In genomic region chr5:34321236-34321635, GRCm38 (mm10) we compare ENCODE assay signal across 30 mouse cellular contexts. TPM values are rescaled to one million over a fixed set of nuclear protein-coding genes. Genes with fewer than 3 reads are reported as not detected.
DNase-seq lines count a peak whose midpoint lies in the region; ATAC-seq and TF ChIP-seq lines count a peak whose summit lies in the region.
"Had no signal": no experiment of that assay in that cellular context is flagged by ENCODE, and none has a peak within 500 bp of the region (broad histone marks: within the 10 kb centered on the region; RNA-seq: fewer than 3 reads in every experiment).

No protein-coding gene starts in this region.

- ATAC-seq in hindbrain, embryonic 12.5 days (ENCODE audit: low FRiP score), result no peak
- ATAC-seq: CD4-positive, CD25-positive, alpha-beta regulatory T cell, adult 4 months; forebrain, embryonic 14.5 days; forebrain, postnatal 0 days; hindbrain, embryonic 16.5 days had no signal

- H3K36me3 ChIP-seq in thymus, adult 2 months (ENCODE audit: control insufficient read depth, insufficient read depth, low read length), result no peaks in the 10 kb centered on the region
- H3K36me3 ChIP-seq in hindbrain, embryonic 12.5 days, result no peaks in the 10 kb centered on the region
- H3K36me3 ChIP-seq: embryonic facial prominence, embryonic 12.5 days; embryonic facial prominence, embryonic 15.5 days; hindbrain, embryonic 13.5 days had no signal

- peak; percentile 40 for DNase-seq in thymus, adult 2 months
- peak; percentile 13 to 22 for DNase-seq in thymus, postnatal 10 days (ENCODE audit: low spot score in 2 of 2)
- DNase-seq in thymus, postnatal 36 days, result peak; percentile 37 to 59
- DNase-seq in layer of hippocampus, adult 18-20 months (ENCODE audit: low spot score in 2 of 2), result no peak
- DNase-seq in gastrocnemius, adult 18-20 months (ENCODE audit: low spot score), result no peak
- DNase-seq: adrenal gland, adult 2 months; adrenal gland, postnatal 14 days; cerebellum, adult 11 months; cerebellum, adult 2 months; cerebellum, adult 9-11 months; cerebellum, postnatal 25 days; forebrain, postnatal 0 days; gastrocnemius, postnatal 25 days had no signal

- TF ChIP-seq POLR2A in thymus, adult 2 months (IDR thresholded peaks at IDR 0.05; ENCODE audit: control insufficient read depth, extremely low read depth, insufficient read depth, low read length, poor library complexity), result no peak

- no peak overlapping the region for H3K9ac ChIP-seq in hindbrain, embryonic 12.5 days
- H3K9ac ChIP-seq: embryonic facial prominence, embryonic 12.5 days; embryonic facial prominence, embryonic 15.5 days; forebrain, postnatal 0 days; hindbrain, embryonic 13.5 days had no signal

- no peaks in the 10 kb centered on the region for H3K9me3 ChIP-seq in hindbrain, embryonic 12.5 days (replicated peaks)
- H3K9me3 ChIP-seq: embryonic facial prominence, embryonic 12.5 days; embryonic facial prominence, embryonic 15.5 days; hindbrain, embryonic 13.5 days had no signal

- H3K27me3 ChIP-seq in thymus, adult 2 months (ENCODE audit: control insufficient read depth, insufficient read depth, low read length), result no peaks in the 10 kb centered on the region
- H3K27me3 ChIP-seq in hindbrain, embryonic 12.5 days, result no peaks in the 10 kb centered on the region
- H3K27me3 ChIP-seq: embryonic facial prominence, embryonic 12.5 days; embryonic facial prominence, embryonic 15.5 days; hindbrain, embryonic 13.5 days had no signal

- 18% methylated on average over 4 of the region's 4 CpGs for WGBS in thymus, adult 2 months
- 78% methylated on average over 4 of the region's 4 CpGs for WGBS in hindbrain, embryonic 12.5 days

- no peak overlapping the region for H3K27ac ChIP-seq in thymus, adult 2 months (ENCODE audit: control insufficient read depth, insufficient read depth, low read length)
- no peak overlapping the region for H3K27ac ChIP-seq in hindbrain, embryonic 12.5 days
- H3K27ac ChIP-seq: embryonic facial prominence, embryonic 12.5 days; embryonic facial prominence, embryonic 15.5 days; hindbrain, embryonic 13.5 days had no signal

- TF ChIP-seq CTCF in thymus, adult 2 months (IDR thresholded peaks at IDR 0.05; ENCODE audit: borderline replicate concordance, control insufficient read depth, extremely low read depth, insufficient read depth, low read length, poor library complexity), result no peak

- peaks cover 5% of the 10 kb centered on the region for H3K4me1 ChIP-seq in thymus, adult 2 months (replicated peaks; ENCODE audit: control insufficient read depth, insufficient read depth, low read length)
- no peaks in the 10 kb centered on the region for H3K4me1 ChIP-seq in hindbrain, embryonic 12.5 days

- no peak overlapping the region for H3K4me3 ChIP-seq in thymus, adult 2 months (ENCODE audit: control insufficient read depth, insufficient read depth, low read length)
- H3K4me3 ChIP-seq in hindbrain, embryonic 12.5 days, result no peak overlapping the region
- H3K4me3 ChIP-seq: embryonic facial prominence, embryonic 12.5 days; embryonic facial prominence, embryonic 15.5 days; hindbrain, embryonic 13.5 days had no signal

- no peak overlapping the region for H3K4me2 ChIP-seq in hindbrain, embryonic 12.5 days (replicated peaks)
- H3K4me2 ChIP-seq: embryonic facial prominence, embryonic 12.5 days; embryonic facial prominence, embryonic 15.5 days; heart, embryonic 11.5 days; hindbrain, embryonic 13.5 days had no signal

RNA-seq across cellular contexts. Expression of gene Rnf4, which starts 14.9 kb away (rescaled TPM):
- 110 and 125 TPM in 2 replicates for polyA plus RNA-seq in thymus, adult 2 months (2012; rRNA removed)
- 10 to 100 TPM; 76.8 to 82.1 TPM for total RNA-seq in layer of hippocampus, adult 18-20 months (2021)
- 10 to 100 TPM; 18.1 to 18.6 TPM for total RNA-seq in gastrocnemius, adult 18-20 months (2021)
- 158 and 159 TPM in 2 replicates for polyA plus RNA-seq in hindbrain, embryonic 12.5 days (2016; fragmentation: Nextera tagmentation; extraction: Ambion mirVana)

RNA-seq across cellular contexts. Expression of gene Cfap99, which starts 32.8 kb away (rescaled TPM):
- polyA plus RNA-seq in thymus, adult 2 months (2012; rRNA removed), result not detected in 2 replicates
- total RNA-seq in layer of hippocampus, adult 18-20 months (2021), result under 1 TPM; 0.36 to 0.42 TPM
- total RNA-seq in gastrocnemius, adult 18-20 months (2021), result not detected
- 0.09 and 0.25 TPM in 2 replicates for polyA plus RNA-seq in hindbrain, embryonic 12.5 days (2016; fragmentation: Nextera tagmentation; extraction: Ambion mirVana)
- total RNA-seq: adrenal gland, adult 2 months; adrenal gland, postnatal 14 days; common myeloid progenitor, adult 5-6 weeks; gastrocnemius, adult 8-10 months; gastrocnemius, postnatal 25 days; heart, adult 8-10 months; heart, postnatal 25 days; hematopoietic stem cell, adult 5-6 weeks; MEL had no signal
- polyA plus RNA-seq: adrenal gland, adult 2 months; C2C12; CD4-positive, CD25-positive, alpha-beta regulatory T cell, adult 4 months; embryonic facial prominence, embryonic 12.5 days; forebrain, embryonic 11.5 days; heart, postnatal 0 days had no signal

RNA-seq across cellular contexts. Expression of gene Zfyve28, which starts 33.0 kb away (rescaled TPM):
- polyA plus RNA-seq in thymus, adult 2 months (2012; rRNA removed), result 30.1 and 39.1 TPM in 2 replicates
- total RNA-seq in layer of hippocampus, adult 18-20 months (2021), result 10 to 100 TPM; 30.8 to 32.0 TPM
- under 1 TPM; 0.41 to 0.69 TPM for total RNA-seq in gastrocnemius, adult 18-20 months (2021)
- 2.9 and 4.1 TPM in 2 replicates for polyA plus RNA-seq in hindbrain, embryonic 12.5 days (2016; fragmentation: Nextera tagmentation; extraction: Ambion mirVana)
- total RNA-seq: common myeloid progenitor, adult 5-6 weeks had no signal

RNA-seq across cellular contexts. Expression of gene Fam193a, which starts 48.5 kb away (rescaled TPM):
- polyA plus RNA-seq in thymus, adult 2 months (2012; rRNA removed), result 118 and 130 TPM in 2 replicates
- 10 to 100 TPM; 38.7 to 42.7 TPM for total RNA-seq in layer of hippocampus, adult 18-20 months (2021)
- 10 to 100 TPM; 14.6 to 15.2 TPM for total RNA-seq in gastrocnemius, adult 18-20 months (2021)
- polyA plus RNA-seq in hindbrain, embryonic 12.5 days (2016; fragmentation: Nextera tagmentation; extraction: Ambion mirVana), result 16.0 and 17.8 TPM in 2 replicates

Comparison
In these comparisons a context has a peak if more than half of its experiments do, and no peak if none do; other contexts are left out.
1. DNase-seq: peak in thymus, adult 2 months (single experiment), thymus, postnatal 10 days (2 of 2) and thymus, postnatal 36 days (2 of 2); none in layer of hippocampus, adult 18-20 months (0 of 2) and gastrocnemius, adult 18-20 months (single experiment).
2. RNA of gene Zfyve28, which starts 33.0 kb away (total RNA-seq): 30.8 to 32.0 TPM in layer of hippocampus, adult 18-20 months; 0.41 to 0.69 TPM in gastrocnemius, adult 18-20 months; every median in the first group is over 10 times any median in the second.